Mouse (Mus musculus): ENCODE measurements at regions not wholly inside any gene's neighbourhood (a gene's known extent, or its start where the extent isn't known, plus 50 kb on each side); places are given as distances from the start of the nearest gene placed in this dataset.

DNA sequence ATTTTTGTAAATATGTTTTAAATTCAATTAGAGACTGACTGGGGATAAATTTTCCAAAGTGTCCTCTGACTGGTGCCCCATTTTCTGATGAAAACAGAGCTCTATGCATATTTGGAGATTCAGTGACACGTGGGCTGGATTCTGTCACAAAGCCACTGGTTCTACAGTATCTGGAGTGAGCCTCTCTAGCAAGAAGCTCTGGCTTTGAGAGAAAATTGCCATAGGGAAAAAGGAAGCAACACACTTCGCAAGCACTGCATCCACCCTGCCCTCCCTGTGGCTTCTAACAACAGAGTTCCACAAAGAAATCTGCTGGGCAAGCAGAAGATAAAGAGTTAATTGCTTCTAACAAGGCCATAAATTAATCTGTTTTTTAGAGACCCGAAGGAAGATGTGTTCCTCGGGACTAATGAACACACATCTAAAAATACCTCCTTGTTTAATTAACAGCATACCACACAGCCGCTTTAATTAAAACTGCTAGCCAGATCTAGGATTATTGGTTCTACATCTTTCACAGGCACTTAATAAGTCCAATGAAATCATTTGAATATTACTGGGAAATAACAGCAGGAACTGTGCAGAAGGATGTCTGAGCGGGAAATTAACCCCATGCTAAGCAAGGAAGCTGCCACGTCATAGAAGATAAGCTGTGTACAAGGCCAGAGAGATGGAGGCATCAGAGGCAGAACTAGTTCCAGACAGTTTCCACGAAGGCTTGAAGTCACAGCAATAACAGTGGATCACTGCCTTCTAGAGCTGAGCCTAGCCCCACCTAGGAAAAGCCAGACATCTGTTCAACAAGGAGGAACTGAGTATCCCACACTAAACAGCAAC lies 113.7 kb upstream of the Ccdc85a start:
- no peak for ATAC-seq (ENCODE audit: insufficient number of reproducible peaks, low FRiP score, low TSS enrichment, low read depth)
- WGBS: 23% methylated on average over 8 of the region's 8 CpGs
- Histone ChIP-seq H3K4me1 (no peaks in the 10 kb centered on the region), H3K27me3 (no peaks in the 10 kb centered on the region), H3K27ac (no peak overlapping the region), H3K9me3 (no peaks in the 10 kb centered on the region), H3K4me3 (no peak overlapping the region), H3K36me3 (no peaks in the 10 kb centered on the region), H3K9ac (no peak overlapping the region), H3K4me2 (no peak overlapping the region)

DNA sequence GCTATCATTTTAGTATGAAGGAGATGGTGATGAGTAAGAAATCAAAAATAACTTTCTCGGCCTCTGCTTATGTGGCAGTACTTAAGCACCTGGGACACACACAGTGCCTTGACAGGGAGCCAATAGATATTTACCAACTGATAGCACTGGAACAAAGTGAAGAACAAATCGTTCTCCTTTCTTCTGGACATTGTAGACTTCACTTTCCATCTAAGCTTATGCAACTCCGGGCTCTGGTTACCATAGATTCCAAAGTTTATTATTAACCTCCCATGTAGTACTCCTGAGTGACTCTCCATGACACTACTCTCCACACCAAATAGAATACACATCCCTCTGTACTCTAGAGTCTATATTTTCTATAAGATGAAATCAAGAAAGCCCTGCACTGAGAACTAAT lies 110.9 kb upstream of the Ccdc85a start:
- no peak for ATAC-seq (ENCODE audit: insufficient number of reproducible peaks, low FRiP score, low TSS enrichment, low read depth)

DNA sequence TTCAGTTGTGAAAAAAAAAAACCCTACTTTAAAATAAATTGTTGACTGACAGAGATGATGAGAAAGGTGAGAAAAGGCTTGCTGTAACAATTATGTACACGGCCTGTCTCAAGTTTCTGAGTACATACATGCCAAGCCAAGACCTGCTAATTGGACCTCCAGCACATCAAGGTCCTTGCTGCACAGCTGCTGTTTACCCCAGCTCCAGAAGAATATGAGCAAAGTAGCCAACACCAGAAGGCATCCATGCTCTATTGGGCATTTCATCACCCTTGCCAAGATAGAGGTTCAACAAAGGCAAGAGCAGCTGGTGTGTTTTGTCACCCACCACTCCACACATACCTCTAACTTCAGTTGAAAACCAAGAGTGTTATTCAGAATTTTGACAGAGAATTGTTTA lies 109.2 kb upstream of the Ccdc85a start:
- H3K27me3 ChIP-seq: no peaks in the 10 kb centered on the region
- H3K4me3 ChIP-seq: no peak overlapping the region
- H3K4me2 ChIP-seq: no peak overlapping the region
- no peaks in the 10 kb centered on the region for H3K4me1 ChIP-seq
- no peaks in the 10 kb centered on the region for H3K36me3 ChIP-seq
- 7% methylated on average over 1 of the region's 1 CpGs for WGBS
- H3K9ac ChIP-seq: no peak overlapping the region
- no peak for ATAC-seq (ENCODE audit: insufficient number of reproducible peaks, low FRiP score, low TSS enrichment, low read depth)
- peak overlapping the region; percentile 55; the same call in 1 of the 2 replicates for H3K27ac ChIP-seq
- H3K9me3 ChIP-seq: no peaks in the 10 kb centered on the region

More for the DNA sequence above, 110.9 kb upstream of the Ccdc85a start:
- H3K4me1 ChIP-seq: no peaks in the 10 kb centered on the region
- no peak overlapping the region for H3K4me2 ChIP-seq
- H3K9me3 ChIP-seq: no peaks in the 10 kb centered on the region
- H3K36me3 ChIP-seq: no peaks in the 10 kb centered on the region
- H3K27me3 ChIP-seq: no peaks in the 10 kb centered on the region
- WGBS: 78% methylated on average over 3 of the region's 3 CpGs
- no peak overlapping the region for H3K9ac ChIP-seq
- no peak overlapping the region for H3K4me3 ChIP-seq
- no peak overlapping the region for H3K27ac ChIP-seq

DNA sequence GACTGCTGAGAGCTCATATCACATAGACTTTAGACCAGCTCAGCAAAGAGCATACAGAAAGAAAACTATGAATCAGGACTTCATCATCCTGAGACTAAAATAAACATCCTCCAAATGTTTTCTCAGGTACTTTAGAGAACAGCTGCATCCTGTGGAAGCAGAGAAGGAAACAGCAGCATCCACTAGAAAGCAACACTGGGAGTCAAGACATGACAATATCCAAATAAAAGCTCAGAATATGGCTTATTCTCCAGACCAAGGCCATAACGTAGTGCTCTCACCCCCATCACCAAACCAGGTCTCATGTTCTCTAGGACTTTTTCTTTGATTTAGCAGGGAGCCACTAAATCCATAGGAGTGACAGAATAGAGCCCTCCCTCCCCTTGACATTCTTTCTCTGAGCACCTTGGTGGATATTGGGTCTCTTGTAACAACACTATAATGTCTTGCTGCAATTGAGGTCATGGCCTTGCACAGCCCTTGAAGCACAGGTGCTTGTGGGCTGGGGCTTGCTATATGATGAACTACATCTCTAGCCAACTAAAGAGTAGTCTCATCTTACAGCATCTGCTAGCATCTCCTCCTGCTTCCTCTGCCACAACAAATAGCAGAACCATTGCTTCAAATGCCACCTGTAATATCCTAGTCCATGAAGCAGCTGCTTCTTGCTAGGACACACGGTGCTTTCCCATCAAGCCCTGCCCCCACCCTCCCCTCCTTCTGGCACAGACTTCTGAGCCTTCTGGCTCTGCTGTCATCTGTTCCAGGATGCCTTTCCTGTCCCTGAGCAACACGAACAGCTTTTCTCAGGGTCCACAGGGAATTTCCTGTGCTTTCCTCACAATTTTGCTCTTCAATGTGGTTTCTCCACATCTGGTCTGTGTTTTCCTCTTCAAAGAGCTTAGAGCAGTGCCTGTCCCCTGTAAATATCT lies 108.4 kb upstream of the Ccdc85a start:
- 0 out of 2 replicates have a peak overlapping the region, but pooled peaks have one; percentile 7 for H3K27ac ChIP-seq
- 14% methylated on average over 3 of the region's 3 CpGs for WGBS

DNA sequence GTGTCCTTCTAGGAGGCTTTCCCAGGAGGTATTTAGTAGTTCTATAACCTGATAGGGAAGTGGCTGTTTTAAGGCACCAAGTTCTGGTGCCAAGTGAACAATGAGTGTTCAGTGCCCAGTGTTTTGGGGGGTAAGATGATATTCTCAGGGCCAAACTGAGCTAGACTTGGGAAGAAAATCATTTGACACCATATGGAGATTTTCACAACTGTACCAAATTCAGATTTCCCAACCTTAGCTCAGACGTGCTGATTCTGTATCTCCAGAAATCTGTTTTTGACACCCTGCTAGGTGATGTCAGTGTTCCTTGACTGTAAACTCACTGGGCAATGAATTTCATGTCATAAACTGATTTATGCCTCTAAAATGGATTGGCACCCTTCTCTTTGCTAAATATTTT lies 104.3 kb upstream of the Ccdc85a start:
- no peaks in the 10 kb centered on the region for H3K9me3 ChIP-seq
- H3K36me3 ChIP-seq: no peaks in the 10 kb centered on the region
- no peaks in the 10 kb centered on the region for H3K4me1 ChIP-seq
- no peak overlapping the region for H3K9ac ChIP-seq
- H3K4me3 ChIP-seq: no peak overlapping the region
- no peak for ATAC-seq (ENCODE audit: insufficient number of reproducible peaks, low FRiP score, low TSS enrichment, low read depth)
- 60% methylated on average over 1 of the region's 1 CpGs for WGBS
- no peaks in the 10 kb centered on the region for H3K27me3 ChIP-seq
- no peak overlapping the region for H3K4me2 ChIP-seq
- H3K27ac ChIP-seq: no peak overlapping the region

More for the DNA sequence above, 108.4 kb upstream of the Ccdc85a start:
- H3K27me3 ChIP-seq: no peaks in the 10 kb centered on the region
- no peaks in the 10 kb centered on the region for H3K9me3 ChIP-seq
- H3K4me3 ChIP-seq: no peak overlapping the region
- no peak overlapping the region for H3K9ac ChIP-seq
- H3K36me3 ChIP-seq: no peaks in the 10 kb centered on the region
- peak; percentile 44; the same call in 1 of the 2 replicates for ATAC-seq (ENCODE audit: insufficient number of reproducible peaks, low FRiP score, low TSS enrichment, low read depth)
- H3K4me1 ChIP-seq: no peaks in the 10 kb centered on the region
- H3K4me2 ChIP-seq: no peak overlapping the region

DNA sequence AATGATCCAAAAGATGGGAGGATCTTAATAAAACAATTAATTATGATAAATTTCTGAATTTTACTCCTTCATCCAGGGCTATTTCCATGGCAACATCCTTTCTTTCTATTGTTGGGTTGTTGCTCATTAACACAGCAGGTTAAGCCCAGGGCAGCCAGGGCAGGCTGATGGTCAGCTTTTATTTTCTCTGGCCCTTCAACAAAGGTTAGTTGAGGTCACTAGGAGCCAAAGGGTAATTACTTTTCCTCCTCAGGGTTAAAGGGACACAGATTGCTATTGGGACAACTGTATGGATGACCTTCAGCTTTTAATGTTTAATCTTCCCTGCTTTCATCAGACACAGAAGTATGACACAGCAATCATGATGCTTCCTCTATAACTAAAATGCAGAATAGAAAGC lies 101.3 kb upstream of the Ccdc85a start:
- ATAC-seq (ENCODE audit: insufficient number of reproducible peaks, low FRiP score, low TSS enrichment, low read depth): no peak
- no peak overlapping the region for H3K27ac ChIP-seq

DNA sequence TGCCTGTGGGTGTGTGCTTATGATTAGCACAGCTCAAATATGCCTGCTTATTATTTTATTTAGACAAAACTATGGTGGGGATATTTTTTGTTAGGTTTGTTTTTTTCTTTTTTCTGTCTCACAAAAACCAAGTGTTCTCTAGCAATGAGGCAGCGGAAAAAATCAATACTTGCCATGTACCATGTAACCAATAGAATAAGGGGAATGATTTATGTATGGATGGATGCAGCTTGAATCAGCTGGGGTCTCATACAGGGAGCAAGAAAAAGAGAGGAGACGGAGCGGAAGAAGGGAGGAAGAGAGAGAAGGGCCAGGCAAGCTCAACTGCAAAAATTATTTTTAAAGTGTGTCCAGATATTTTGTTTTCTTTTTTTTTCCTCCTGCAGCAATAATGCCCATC lies 97.2 kb upstream of the Ccdc85a start:
- ATAC-seq (ENCODE audit: insufficient number of reproducible peaks, low FRiP score, low TSS enrichment, low read depth): no peak
- Histone ChIP-seq H3K9me3 (no peaks in the 10 kb centered on the region), H3K9ac (no peak overlapping the region), H3K27me3 (no peaks in the 10 kb centered on the region), H3K4me1 (no peaks in the 10 kb centered on the region), H3K36me3 (no peaks in the 10 kb centered on the region), H3K4me2 (no peak overlapping the region), H3K4me3 (no peak overlapping the region), H3K27ac (no peak overlapping the region)
- WGBS: 78% methylated on average over 3 of the region's 3 CpGs

More for the DNA sequence above, 101.3 kb upstream of the Ccdc85a start:
- Histone ChIP-seq H3K4me3 (no peak overlapping the region), H3K36me3 (no peaks in the 10 kb centered on the region), H3K4me2 (no peak overlapping the region), H3K4me1 (no peaks in the 10 kb centered on the region), H3K27me3 (no peaks in the 10 kb centered on the region), H3K9me3 (no peaks in the 10 kb centered on the region), H3K9ac (no peak overlapping the region)

DNA sequence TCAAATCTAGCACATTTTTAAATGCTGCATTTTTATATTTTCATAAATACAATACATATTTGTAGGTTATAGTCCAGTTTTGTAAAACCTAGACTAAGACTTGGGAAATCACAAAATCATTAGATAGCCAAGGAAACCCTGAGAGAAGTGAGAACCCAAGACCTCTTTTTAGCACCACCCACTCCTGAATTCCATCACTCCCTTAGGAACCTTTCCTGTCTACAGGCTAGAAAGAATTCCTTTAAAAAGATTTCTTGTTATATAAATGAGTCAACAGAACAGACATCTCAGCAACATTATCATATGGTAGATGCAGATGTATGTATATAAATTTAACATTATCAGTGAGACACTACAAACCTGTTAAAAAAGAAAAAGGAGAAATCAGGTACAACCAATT lies 86.6 kb upstream of the Ccdc85a start:
- no peak overlapping the region for H3K9ac ChIP-seq

DNA sequence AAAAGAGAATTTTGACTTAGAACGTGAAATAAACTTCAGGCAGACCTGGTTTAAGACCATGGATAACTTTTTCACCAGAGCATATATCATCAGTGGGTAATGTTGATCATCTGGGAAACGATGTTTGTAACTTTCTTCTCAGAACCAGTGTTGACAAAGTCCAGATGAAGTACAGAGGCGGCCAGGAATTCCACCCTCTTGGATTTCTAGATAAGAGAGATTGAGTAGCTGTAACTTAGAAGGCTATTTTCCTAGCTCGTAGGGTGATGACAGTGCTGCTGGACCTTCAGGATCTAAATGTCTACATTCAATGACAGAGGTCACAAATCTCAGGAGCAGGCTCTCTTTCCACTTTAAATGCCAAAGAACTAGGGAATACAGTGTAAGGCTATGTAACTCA lies 85.2 kb upstream of the Ccdc85a start:
- Histone ChIP-seq H3K4me2 (no peak overlapping the region), H3K4me1 (no peaks in the 10 kb centered on the region), H3K9ac (no peak overlapping the region), H3K9me3 (no peaks in the 10 kb centered on the region), H3K36me3 (no peaks in the 10 kb centered on the region), H3K27me3 (no peaks in the 10 kb centered on the region), H3K27ac (no peak overlapping the region), H3K4me3 (no peak overlapping the region)
- 52% methylated on average over 4 of the region's 4 CpGs for WGBS
- no peak for ATAC-seq (ENCODE audit: insufficient number of reproducible peaks, low FRiP score, low TSS enrichment, low read depth)

More for the DNA sequence above, 86.6 kb upstream of the Ccdc85a start:
- no peak overlapping the region for H3K27ac ChIP-seq
- H3K27me3 ChIP-seq: no peaks in the 10 kb centered on the region
- no peak for ATAC-seq (ENCODE audit: insufficient number of reproducible peaks, low FRiP score, low TSS enrichment, low read depth)
- no peak overlapping the region for H3K4me3 ChIP-seq
- H3K4me1 ChIP-seq: no peaks in the 10 kb centered on the region
- no peaks in the 10 kb centered on the region for H3K9me3 ChIP-seq
- H3K4me2 ChIP-seq: no peak overlapping the region
- no peaks in the 10 kb centered on the region for H3K36me3 ChIP-seq

DNA sequence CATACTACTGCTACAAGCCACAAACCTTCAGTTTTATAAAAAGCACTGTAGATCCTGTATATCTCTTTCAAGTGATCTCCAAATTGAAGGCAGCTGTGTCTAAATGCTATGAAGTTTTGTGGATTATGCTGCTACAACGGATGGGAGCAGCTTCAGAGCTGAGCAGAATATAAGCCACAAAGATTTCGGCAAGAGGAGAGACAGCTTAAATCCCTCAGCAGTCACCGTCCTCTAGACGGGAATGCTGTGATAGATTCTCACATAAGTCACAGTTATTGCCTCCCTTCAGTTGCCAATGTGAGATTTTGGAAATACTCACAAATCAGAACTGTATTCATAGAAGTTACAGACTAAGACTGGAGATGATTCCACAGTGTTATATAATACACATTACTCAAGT lies 76.3 kb upstream of the Ccdc85a start:
- Histone ChIP-seq H3K27me3 (no peaks in the 10 kb centered on the region), H3K9ac (no peak overlapping the region), H3K27ac (no peak overlapping the region), H3K4me1 (no peaks in the 10 kb centered on the region), H3K9me3 (no peaks in the 10 kb centered on the region), H3K4me3 (no peak overlapping the region), H3K36me3 (no peaks in the 10 kb centered on the region), H3K4me2 (no peak overlapping the region)
- WGBS: 53% methylated on average over 4 of the region's 4 CpGs
- ATAC-seq (ENCODE audit: insufficient number of reproducible peaks, low FRiP score, low TSS enrichment, low read depth): no peak

DNA sequence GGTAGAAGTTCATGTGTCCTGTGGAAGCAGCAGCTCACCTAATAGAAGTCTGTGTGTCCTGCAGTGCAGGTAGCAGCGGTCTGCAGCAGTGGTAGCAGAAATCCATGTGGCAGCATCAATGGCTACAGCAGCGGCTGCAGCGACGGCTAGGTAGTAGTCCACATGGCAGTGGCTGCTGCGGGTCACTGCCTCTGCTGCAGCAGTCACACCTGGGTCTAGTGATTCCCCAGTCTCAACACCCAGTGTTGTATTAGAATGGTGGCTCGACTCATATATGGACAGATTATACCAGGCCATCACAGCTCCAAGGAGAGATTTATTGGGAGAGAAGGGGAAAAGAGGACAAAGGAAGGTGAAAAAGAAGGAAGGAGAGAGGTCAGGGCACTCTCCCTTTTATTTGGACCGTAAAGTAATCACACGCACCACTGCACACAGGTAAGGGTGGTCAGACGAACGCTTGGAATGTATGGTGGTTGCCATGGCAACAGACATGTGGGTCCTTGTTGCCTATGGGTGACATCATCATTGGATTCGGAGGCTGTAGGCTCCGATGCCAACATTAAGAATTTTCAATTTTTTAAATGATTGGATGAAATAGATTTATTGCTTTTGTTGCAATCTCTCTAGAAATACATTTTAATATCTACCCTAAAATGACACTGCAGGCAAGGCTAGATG lies 71.2 kb upstream of the Ccdc85a start:
- Histone ChIP-seq H3K9me3 (no peaks in the 10 kb centered on the region), H3K27ac (no peak overlapping the region), H3K4me3 (no peak overlapping the region), H3K4me2 (no peak overlapping the region), H3K36me3 (no peaks in the 10 kb centered on the region), H3K9ac (no peak overlapping the region), H3K4me1 (no peaks in the 10 kb centered on the region), H3K27me3 (no peaks in the 10 kb centered on the region)
- WGBS: 71% methylated on average over 12 of the region's 12 CpGs
- no peak for ATAC-seq (ENCODE audit: insufficient number of reproducible peaks, low FRiP score, low TSS enrichment, low read depth)

DNA sequence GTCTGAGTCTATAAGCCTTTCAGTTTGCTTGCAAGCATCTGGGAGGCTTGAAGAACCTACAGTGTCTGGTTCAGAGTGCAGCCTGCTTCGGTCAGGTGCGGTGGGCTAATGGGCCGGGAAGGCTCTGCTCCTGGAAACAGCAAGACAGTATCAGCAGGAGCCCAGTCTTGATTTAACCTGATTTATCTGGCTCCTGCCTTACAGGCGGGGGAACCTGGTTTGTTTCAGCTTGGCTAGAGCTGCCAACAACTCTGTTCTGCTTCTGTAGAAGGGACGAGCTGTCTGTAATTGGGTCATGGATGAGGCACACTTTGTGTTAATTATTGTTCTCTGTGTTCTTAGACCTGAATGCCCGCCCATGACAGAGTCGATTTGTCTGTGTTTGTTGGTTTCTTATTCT lies 65.3 kb upstream of the Ccdc85a start:
- ATAC-seq (ENCODE audit: insufficient number of reproducible peaks, low FRiP score, low TSS enrichment, low read depth): no peak
- no peaks in the 10 kb centered on the region for H3K27me3 ChIP-seq
- no peak overlapping the region for H3K4me3 ChIP-seq
- H3K9ac ChIP-seq: no peak overlapping the region
- H3K27ac ChIP-seq: no peak overlapping the region
- no peaks in the 10 kb centered on the region for H3K9me3 ChIP-seq
- H3K36me3 ChIP-seq: no peaks in the 10 kb centered on the region
- no peaks in the 10 kb centered on the region for H3K4me1 ChIP-seq
- 77% methylated on average over 7 of the region's 7 CpGs for WGBS
- no peak overlapping the region for H3K4me2 ChIP-seq
